Comparison of ENCODE assay signal across 34 mouse cellular contexts in the genomic region with DNA sequence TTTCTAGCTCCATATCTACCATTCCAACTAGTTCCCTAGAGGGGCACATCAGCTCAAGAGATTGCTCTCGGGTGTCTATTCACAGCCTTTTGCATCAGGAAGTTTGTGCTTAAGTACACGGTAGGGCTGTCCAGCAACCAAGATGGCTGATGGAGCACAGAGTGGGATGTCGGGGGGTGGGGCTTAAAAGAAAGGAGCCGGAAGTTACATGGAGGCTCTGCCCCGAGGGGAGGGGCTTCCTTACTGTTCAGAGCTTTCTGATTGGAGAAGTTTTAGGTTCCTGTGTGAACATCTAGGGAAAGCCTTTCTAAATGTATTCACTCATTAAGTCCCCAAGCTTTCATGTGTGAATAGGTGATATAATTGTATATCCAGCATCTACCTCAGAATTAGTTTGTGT. TPM values are rescaled to one million over a fixed set of nuclear protein-coding genes. Genes with fewer than 3 reads are reported as not detected.
A peak's percentile ranks its signal among the peaks of the same experiment; 100 is the strongest.
DNase-seq lines count a peak whose midpoint lies in the region; ATAC-seq and TF ChIP-seq lines count a peak whose summit lies in the region.
"Had no signal": no experiment of that assay in that cellular context is flagged by ENCODE, and none has a peak within 500 bp of the region (broad histone marks: within the 10 kb centered on the region; RNA-seq: fewer than 3 reads in every experiment).

No protein-coding gene starts in this region.

- WGBS in midbrain, postnatal 0 days, result 78% methylated on average over 5 of the region's 5 CpGs
- WGBS in midbrain, embryonic 10.5 days, result 89% methylated on average over 5 of the region's 5 CpGs
- 80% methylated on average over 5 of the region's 5 CpGs for WGBS in stomach, postnatal 0 days

- intact Hi-C loops in gastrocnemius, postnatal 36 days (cut with DNase I), result no loop called here

- no peak overlapping the region for H3K9ac ChIP-seq in midbrain, postnatal 0 days (replicated peaks; ENCODE audit: low read length, poor library complexity, severe bottlenecking)
- no peak overlapping the region for H3K9ac ChIP-seq in ES-E14 (ENCODE audit: insufficient read depth, low read depth, low read length, poor library complexity, severe bottlenecking)
- H3K9ac ChIP-seq in stomach, postnatal 0 days (ENCODE audit: low read length), result no peak overlapping the region
- H3K9ac ChIP-seq: forebrain, embryonic 13.5 days; hindbrain, embryonic 13.5 days had no signal

- ATAC-seq in midbrain, postnatal 0 days (ENCODE audit: low FRiP score), result peak; percentile 63; the same call in 1 of the 2 replicates
- no peak for ATAC-seq in stomach, postnatal 0 days (ENCODE audit: low FRiP score, low TSS enrichment)
- ATAC-seq: forebrain, embryonic 13.5 days; forebrain, embryonic 16.5 days; hindbrain, embryonic 16.5 days; inflammation-experienced regulatory T-cells, adult 6 months; intestine, embryonic 16.5 days had no signal

- no peak for TF ChIP-seq EP300 in stomach, postnatal 0 days (optimal IDR thresholded peaks at IDR 0.05)

- H3K27me3 ChIP-seq in midbrain, postnatal 0 days (ENCODE audit: insufficient read depth, low read length), result no peaks in the 10 kb centered on the region
- peaks cover 30% of the 10 kb centered on the region for H3K27me3 ChIP-seq in midbrain, embryonic 10.5 days (ENCODE audit: low read depth, poor library complexity, severe bottlenecking)
- no peaks in the 10 kb centered on the region for H3K27me3 ChIP-seq in stomach, postnatal 0 days (ENCODE audit: control insufficient read depth, insufficient read depth, low read length)

- TF ChIP-seq CTCF in midbrain, postnatal 0 days (IDR thresholded peaks at IDR 0.05), result no peak
- TF ChIP-seq CTCF in stomach, postnatal 0 days (IDR thresholded peaks at IDR 0.05; ENCODE audit: low read depth), result no peak

- H3K4me3 ChIP-seq in midbrain, postnatal 0 days (ENCODE audit: low read depth, low read length), result no peak overlapping the region
- H3K4me3 ChIP-seq in midbrain, embryonic 10.5 days, result no peak overlapping the region
- H3K4me3 ChIP-seq in ES-E14 (ENCODE audit: insufficient read depth in 1 of 2, low read depth in 1 of 2, low read length in 2 of 2, poor library complexity in 1 of 2, severe bottlenecking in 1 of 2), result no peak overlapping the region
- no peak overlapping the region for H3K4me3 ChIP-seq in stomach, postnatal 0 days (ENCODE audit: low read depth, low read length)
- H3K4me3 ChIP-seq: forebrain, embryonic 10.5 days; forebrain, embryonic 13.5 days; gastrocnemius, adult 2 months; heart, adult 2 months; hindbrain, embryonic 13.5 days had no signal

- no peak overlapping the region for H3K27ac ChIP-seq in midbrain, postnatal 0 days (ENCODE audit: low read depth, low read length)
- no peak overlapping the region for H3K27ac ChIP-seq in midbrain, embryonic 10.5 days (replicated peaks)
- H3K27ac ChIP-seq in ES-E14 (ENCODE audit: insufficient read depth, low read depth, low read length, poor library complexity, severe bottlenecking), result no peak overlapping the region
- no peak overlapping the region for H3K27ac ChIP-seq in stomach, postnatal 0 days (replicated peaks)
- H3K27ac ChIP-seq: forebrain, embryonic 10.5 days; forebrain, embryonic 13.5 days; gastrocnemius, adult 2 months; heart, adult 2 months; hindbrain, embryonic 13.5 days had no signal

- in situ Hi-C loops in ES-E14 (cut with MboI; ENCODE audit: low sequenced_read_pairs in 2 of 2, unreplicated experiment in 2 of 2), result no loop called here

- DNase-seq in midbrain, postnatal 0 days (ENCODE audit: low spot score), result peak; percentile 16
- DNase-seq in midbrain, embryonic 10.5 days (ENCODE audit: low spot score), result no peak
- peak; percentile 10 for DNase-seq in 416B (ENCODE audit: low read depth)
- peak; percentile 49 for DNase-seq in ES-E14 (ENCODE audit: low read depth, low spot score)
- DNase-seq in R1 (ENCODE audit: low read depth, low spot score), result peak; percentile 92
- no peak for DNase-seq in stomach, postnatal 0 days (ENCODE audit: low spot score)
- DNase-seq in layer of hippocampus, postnatal 10 days (ENCODE audit: low spot score in 2 of 2), result no peak
- no peak for DNase-seq in gastrocnemius, postnatal 36 days
- DNase-seq: adrenal gland, postnatal 10 days; adrenal gland, postnatal 36 days; B cell, adult 2 months; cerebellum, adult 18-20 months; cerebellum, adult 9-10 months; cerebellum, postnatal 14 days; gastrocnemius, adult 2 months; gastrocnemius, postnatal 14 days; heart, adult 2 months had no signal

- no peaks in the 10 kb centered on the region for H3K36me3 ChIP-seq in midbrain, postnatal 0 days (ENCODE audit: insufficient read depth, low read length)
- H3K36me3 ChIP-seq in midbrain, embryonic 10.5 days, result no peaks in the 10 kb centered on the region
- H3K36me3 ChIP-seq in ES-E14 (ENCODE audit: control insufficient read depth, insufficient read depth, low read length, poor library complexity, severe bottlenecking), result no peaks in the 10 kb centered on the region
- no peaks in the 10 kb centered on the region for H3K36me3 ChIP-seq in stomach, postnatal 0 days (ENCODE audit: control insufficient read depth, insufficient read depth, low read length)
- H3K36me3 ChIP-seq: forebrain, embryonic 10.5 days; hindbrain, embryonic 13.5 days had no signal

- no peaks in the 10 kb centered on the region for H3K9me3 ChIP-seq in midbrain, postnatal 0 days (ENCODE audit: low read length)
- H3K9me3 ChIP-seq in midbrain, embryonic 10.5 days (replicated peaks), result no peaks in the 10 kb centered on the region
- H3K9me3 ChIP-seq in ES-E14 (ENCODE audit: control insufficient read depth, insufficient read depth, low read depth, low read length), result no peaks in the 10 kb centered on the region
- H3K9me3 ChIP-seq in stomach, postnatal 0 days (ENCODE audit: control insufficient read depth, low read length), result no peaks in the 10 kb centered on the region
- H3K9me3 ChIP-seq: forebrain, embryonic 10.5 days; forebrain, embryonic 13.5 days; hindbrain, embryonic 13.5 days had no signal

- H3K4me1 ChIP-seq in midbrain, postnatal 0 days (ENCODE audit: insufficient read depth, low read length), result no peaks in the 10 kb centered on the region
- H3K4me1 ChIP-seq in midbrain, embryonic 10.5 days, result peaks cover 40% of the 10 kb centered on the region
- H3K4me1 ChIP-seq in ES-E14 (ENCODE audit: control insufficient read depth in 2 of 2, insufficient read depth in 2 of 2, low read length in 2 of 2, poor library complexity in 1 of 2), result no peaks in the 10 kb centered on the region
- H3K4me1 ChIP-seq in stomach, postnatal 0 days (replicated peaks; ENCODE audit: control insufficient read depth, insufficient read depth), result no peaks in the 10 kb centered on the region

- no peak overlapping the region for H3K4me2 ChIP-seq in midbrain, postnatal 0 days (ENCODE audit: low read depth, low read length, poor library complexity, severe bottlenecking)
- no peak overlapping the region for H3K4me2 ChIP-seq in stomach, postnatal 0 days (replicated peaks; ENCODE audit: low read depth)
- H3K4me2 ChIP-seq: forebrain, embryonic 13.5 days; heart, embryonic 11.5 days; hindbrain, embryonic 13.5 days had no signal

TF ChIP-seq in ES-E14, 5 proteins besides CTCF, POLR2A, EP300 and RAD21:
- TF ChIP-seq ZC3H11A (IDR thresholded peaks at IDR 0.05; ENCODE audit: borderline replicate concordance, low read depth, low read length), result no peak
- TF ChIP-seq MAFK (IDR thresholded peaks at IDR 0.05; ENCODE audit: insufficient read depth, low read depth, low read length), result no peak
- no peak for TF ChIP-seq HCFC1 (IDR thresholded peaks at IDR 0.05; ENCODE audit: borderline replicate concordance, insufficient read depth, low read length)
- no peak for TF ChIP-seq ZNF384 (IDR thresholded peaks at IDR 0.05; ENCODE audit: low read depth, low read length)
- no peak for TF ChIP-seq CHD2 (IDR thresholded peaks at IDR 0.05; ENCODE audit: low read depth, low read length)

RNA-seq across cellular contexts. Expression of gene 1700122O11Rik, which starts 21.5 kb away (rescaled TPM):
- total RNA-seq in midbrain, postnatal 0 days (2014; rRNA removed), result not detected in 2 replicates
- not detected in 2 replicates for polyA plus RNA-seq in midbrain, postnatal 0 days (2015; fragmentation: Nextera tagmentation; extraction: Ambion mirVana)
- not detected in 2 replicates for polyA plus RNA-seq in midbrain, embryonic 10.5 days (2016; fragmentation: Nextera tagmentation; extraction: Ambion mirVana)
- total RNA-seq in ES-E14 (2012; rRNA removed), result not detected in 2 replicates
- polyA plus RNA-seq in stomach, postnatal 0 days (2015; fragmentation: Nextera tagmentation; extraction: Ambion mirVana), result not detected in 2 replicates
- not detected for total RNA-seq in layer of hippocampus, postnatal 10 days (2021)
- not detected for total RNA-seq in gastrocnemius, postnatal 36 days (2021)
- total RNA-seq: adrenal gland, adult 18-20 months; adrenal gland, postnatal 10 days; adrenal gland, postnatal 36 days; CH12.LX; gastrocnemius, adult 2 months; gastrocnemius, postnatal 14 days; heart, adult 2 months; heart, postnatal 25 days; hematopoietic stem cell, adult 5-6 weeks had no signal
- polyA plus RNA-seq: embryonic facial prominence, embryonic 11.5 days; embryonic facial prominence, embryonic 14.5 days; forebrain, embryonic 10.5 days; forebrain, embryonic 13.5 days; forebrain, embryonic 16.5 days; gonadal fat pad, adult 2 months; heart, adult 2 months; heart, embryonic 11.5 days; heart, embryonic 14.5 days; heart, postnatal 0 days; hindbrain, embryonic 13.5 days; hindbrain, embryonic 16.5 days; inflammation-experienced regulatory T-cells, adult 6 months; intestine, embryonic 16.5 days had no signal

Comparison
In these comparisons a context has a peak if more than half of its experiments do, and no peak if none do; other contexts are left out.
1. DNase-seq: peak in midbrain, postnatal 0 days (single experiment), 416B (single experiment), ES-E14 (single experiment) and R1 (single experiment); none in midbrain, embryonic 10.5 days (single experiment), stomach, postnatal 0 days (single experiment), layer of hippocampus, postnatal 10 days (0 of 2) and gastrocnemius, postnatal 36 days (0 of 2).